Comparison of ENCODE assay signal across 20 mouse cellular contexts in genomic region chr8:91867069-91867468, GRCm38 (mm10).
DNase-seq lines count a peak whose midpoint lies in the region; ATAC-seq and TF ChIP-seq lines count a peak whose summit lies in the region.
"Had no signal": no experiment of that assay in that cellular context is flagged by ENCODE, and none has a peak within 500 bp of the region (broad histone marks: within the 10 kb centered on the region; RNA-seq: fewer than 3 reads in every experiment).

No protein-coding gene starts in this region.

- peaks cover 19% of the 10 kb centered on the region for H3K27me3 ChIP-seq in hindbrain, embryonic 15.5 days
- H3K27me3 ChIP-seq in hindbrain, embryonic 13.5 days, result peaks cover 61% of the 10 kb centered on the region
- H3K27me3 ChIP-seq: Patski had no signal

- H3K4me1 ChIP-seq in hindbrain, embryonic 15.5 days (replicated peaks), result peaks cover 7% of the 10 kb centered on the region
- peaks cover 23% of the 10 kb centered on the region for H3K4me1 ChIP-seq in hindbrain, embryonic 13.5 days (replicated peaks)
- H3K4me1 ChIP-seq: embryonic facial prominence, embryonic 15.5 days had no signal

- H3K4me2 ChIP-seq in hindbrain, embryonic 15.5 days, result no peak overlapping the region
- no peak overlapping the region for H3K4me2 ChIP-seq in hindbrain, embryonic 13.5 days
- H3K4me2 ChIP-seq: embryonic facial prominence, embryonic 15.5 days; heart, embryonic 13.5 days; lung, embryonic 15.5 days had no signal

- no peak overlapping the region for H3K27ac ChIP-seq in hindbrain, embryonic 15.5 days (replicated peaks)
- no peak overlapping the region for H3K27ac ChIP-seq in hindbrain, embryonic 13.5 days
- H3K27ac ChIP-seq: embryonic facial prominence, embryonic 15.5 days; heart, embryonic 13.5 days; lung, embryonic 15.5 days had no signal

- no peak for TF ChIP-seq CTCF in brain, embryonic 14.5 days (IDR thresholded peaks at IDR 0.05; ENCODE audit: borderline replicate concordance, extremely low read depth, insufficient read depth, insufficient read length)

- WGBS in hindbrain, embryonic 15.5 days, result 24% methylated on average over 7 of the region's 7 CpGs
- 16% methylated on average over 7 of the region's 7 CpGs for WGBS in hindbrain, embryonic 13.5 days

- H3K4me3 ChIP-seq in hindbrain, embryonic 15.5 days, result no peak overlapping the region
- no peak overlapping the region for H3K4me3 ChIP-seq in hindbrain, embryonic 13.5 days
- H3K4me3 ChIP-seq: embryonic facial prominence, embryonic 15.5 days; heart, embryonic 13.5 days; lung, embryonic 15.5 days had no signal

- H3K9me3 ChIP-seq in hindbrain, embryonic 15.5 days, result no peaks in the 10 kb centered on the region
- H3K9me3 ChIP-seq in hindbrain, embryonic 13.5 days, result no peaks in the 10 kb centered on the region
- H3K9me3 ChIP-seq: embryonic facial prominence, embryonic 15.5 days; heart, embryonic 13.5 days; lung, embryonic 15.5 days had no signal

- H3K36me3 ChIP-seq in hindbrain, embryonic 15.5 days, result no peaks in the 10 kb centered on the region
- H3K36me3 ChIP-seq in hindbrain, embryonic 13.5 days, result no peaks in the 10 kb centered on the region
- H3K36me3 ChIP-seq: embryonic facial prominence, embryonic 15.5 days; heart, embryonic 13.5 days; lung, embryonic 15.5 days had no signal

- TF ChIP-seq POLR2A in brain, embryonic 14.5 days (IDR thresholded peaks at IDR 0.05; ENCODE audit: borderline replicate concordance, extremely low read depth, insufficient read depth, insufficient read length, poor library complexity, severe bottlenecking), result no peak

- no peak overlapping the region for H3K9ac ChIP-seq in hindbrain, embryonic 15.5 days
- H3K9ac ChIP-seq in hindbrain, embryonic 13.5 days, result no peak overlapping the region
- H3K9ac ChIP-seq: embryonic facial prominence, embryonic 15.5 days; heart, embryonic 13.5 days; lung, embryonic 15.5 days had no signal

- ATAC-seq in hindbrain, embryonic 15.5 days (ENCODE audit: low FRiP score, low read depth), result 0 out of 2 replicates have a peak, but pooled peaks have one; percentile 23
- no peak for ATAC-seq in hindbrain, embryonic 13.5 days (ENCODE audit: low FRiP score)
- 0 out of 2 replicates have a peak, but pooled peaks have one; percentile 26 for ATAC-seq in megakaryocyte-erythroid progenitor cell, adult 5-6 weeks (replicated peaks; ENCODE audit: low FRiP score, low TSS enrichment, poor library complexity, severe bottlenecking)
- ATAC-seq: activated CD4-positive, CD25-positive, alpha-beta regulatory T cell, adult 4 months; Patski had no signal

- DNase-seq in brain, embryonic 14.5 days (ENCODE audit: low read depth), result peak; percentile 76
- peak; percentile 53 for DNase-seq in embryo, embryonic 11 days
- DNase-seq in left cerebral cortex, adult 18-20 months (ENCODE audit: low spot score in 2 of 2), result no peak
- no peak for DNase-seq in layer of hippocampus, adult 9-10 months (ENCODE audit: low spot score)
- DNase-seq: adrenal gland, postnatal 14 days; cerebellum, adult 2 months; heart, adult 11 months; kidney, adult 8-10 months; kidney, postnatal 25 days; layer of hippocampus, adult 9-11 months; right cerebral cortex, postnatal 4 days; thymus, postnatal 36 days had no signal

Comparison
In these comparisons a context has a peak if more than half of its experiments do, and no peak if none do; other contexts are left out.
1. DNase-seq: peak in brain, embryonic 14.5 days (single experiment) and embryo, embryonic 11 days (single experiment); none in left cerebral cortex, adult 18-20 months (0 of 2) and layer of hippocampus, adult 9-10 months (single experiment).